Mouse (Mus musculus): ENCODE results near the gene Ptprm. TPM values are rescaled to one million over a fixed set of nuclear protein-coding genes. Genes with fewer than 3 reads are reported as not detected.

Ptprm gene
- polyA plus RNA-seq, 1 experiment from 2014 or later, result 5.4 TPM

- no peaks in the 10 kb centered on the region for H3K36me3 ChIP-seq (ENCODE audit: control insufficient read depth, insufficient read depth)
- no peaks in the 10 kb centered on the region for H3K27me3 ChIP-seq (replicated peaks; ENCODE audit: control insufficient read depth, insufficient read depth, low read length)
- no peak overlapping the region for H3K4me2 ChIP-seq (replicated peaks; ENCODE audit: low read depth)
- no peak overlapping the region for H3K27ac ChIP-seq (ENCODE audit: low read depth, low read length)
- 0 out of 2 replicates have a peak, but pooled peaks have one; percentile 17 for TF ChIP-seq CTCF (IDR thresholded peaks at IDR 0.05; ENCODE audit: low read depth)
- no peak overlapping the region for H3K4me3 ChIP-seq (ENCODE audit: low read depth, low read length)
- H3K9me3 ChIP-seq (ENCODE audit: control insufficient read depth), result no peaks in the 10 kb centered on the region
- H3K9ac ChIP-seq (ENCODE audit: low read depth, low read length), result no peak overlapping the region
- no peaks in the 10 kb centered on the region for H3K4me1 ChIP-seq (replicated peaks; ENCODE audit: control insufficient read depth, insufficient read depth, low read length)
- 78% methylated on average over 5 of the region's 5 CpGs for WGBS
- no peak for ATAC-seq
Measured at GRCm38 (mm10) chr17:67178686-67179265, 175.5 kb downstream of the Ptprm start.

- H3K4me3 ChIP-seq (ENCODE audit: low read depth, low read length), result no peak overlapping the region
- 50% methylated on average over 2 of the region's 2 CpGs for WGBS
- H3K9ac ChIP-seq (ENCODE audit: low read depth, low read length), result no peak overlapping the region
- no peaks in the 10 kb centered on the region for H3K9me3 ChIP-seq (ENCODE audit: control insufficient read depth)
- H3K36me3 ChIP-seq (ENCODE audit: control insufficient read depth, insufficient read depth), result no peaks in the 10 kb centered on the region
- TF ChIP-seq CTCF (IDR thresholded peaks at IDR 0.05; ENCODE audit: low read depth), result peak; percentile 73
- no peaks in the 10 kb centered on the region for H3K4me1 ChIP-seq (replicated peaks; ENCODE audit: control insufficient read depth, insufficient read depth, low read length)
- no peaks in the 10 kb centered on the region for H3K27me3 ChIP-seq (replicated peaks; ENCODE audit: control insufficient read depth, insufficient read depth, low read length)
- H3K4me2 ChIP-seq (replicated peaks; ENCODE audit: low read depth), result no peak overlapping the region
- ATAC-seq, result no peak
- H3K27ac ChIP-seq (ENCODE audit: low read depth, low read length), result no peak overlapping the region
Measured at GRCm38 (mm10) chr17:67175836-67176235, 178.4 kb downstream of the Ptprm start.

DNA sequence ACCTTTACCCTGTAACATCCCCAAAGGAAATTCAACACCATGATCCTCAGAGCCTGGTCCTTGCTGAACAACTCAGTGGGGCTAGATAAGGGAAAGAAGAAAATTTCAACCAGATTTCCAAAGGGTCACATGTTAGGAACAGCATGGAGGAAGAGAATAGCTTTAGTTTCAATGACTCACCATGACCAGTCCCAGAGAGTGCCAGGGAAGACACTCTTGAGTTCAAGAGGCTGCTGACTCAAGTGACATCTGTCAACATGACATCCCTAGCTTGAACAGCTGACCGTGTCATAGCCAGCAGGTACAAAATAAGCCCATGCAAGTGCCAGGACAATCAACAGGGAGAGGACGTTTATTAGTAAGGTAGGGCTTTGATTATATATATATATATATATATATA lies 182.9 kb downstream of the Ptprm start:
- no peak for TF ChIP-seq CTCF (IDR thresholded peaks at IDR 0.05; ENCODE audit: low read depth)
- ATAC-seq, result no peak
- Histone ChIP-seq H3K27me3 (replicated peaks; ENCODE audit: control insufficient read depth, insufficient read depth, low read length) (no peaks in the 10 kb centered on the region), H3K27ac (ENCODE audit: low read depth, low read length) (no peak overlapping the region), H3K36me3 (ENCODE audit: control insufficient read depth, insufficient read depth) (no peaks in the 10 kb centered on the region), H3K9me3 (ENCODE audit: control insufficient read depth) (no peaks in the 10 kb centered on the region), H3K4me2 (replicated peaks; ENCODE audit: low read depth) (no peak overlapping the region), H3K9ac (ENCODE audit: low read depth, low read length) (no peak overlapping the region), H3K4me3 (ENCODE audit: low read depth, low read length) (no peak overlapping the region), H3K4me1 (replicated peaks; ENCODE audit: control insufficient read depth, insufficient read depth, low read length) (no peaks in the 10 kb centered on the region)
- 77% methylated on average over 2 of the region's 2 CpGs for WGBS

- no peak overlapping the region for H3K4me3 ChIP-seq (ENCODE audit: low read depth, low read length)
- no peaks in the 10 kb centered on the region for H3K9me3 ChIP-seq (ENCODE audit: control insufficient read depth)
- no peak overlapping the region for H3K9ac ChIP-seq (ENCODE audit: low read depth, low read length)
- no peaks in the 10 kb centered on the region for H3K4me1 ChIP-seq (replicated peaks; ENCODE audit: control insufficient read depth, insufficient read depth, low read length)
- 80% methylated on average over 7 of the region's 7 CpGs for WGBS
- H3K27ac ChIP-seq (ENCODE audit: low read depth, low read length), result no peak overlapping the region
- no peaks in the 10 kb centered on the region for H3K36me3 ChIP-seq (ENCODE audit: control insufficient read depth, insufficient read depth)
- TF ChIP-seq CTCF (IDR thresholded peaks at IDR 0.05; ENCODE audit: low read depth), result no peak
- no peak for ATAC-seq
- H3K27me3 ChIP-seq (replicated peaks; ENCODE audit: control insufficient read depth, insufficient read depth, low read length), result no peaks in the 10 kb centered on the region
- no peak overlapping the region for H3K4me2 ChIP-seq (replicated peaks; ENCODE audit: low read depth)
Measured at GRCm38 (mm10) chr17:67170696-67171095, 183.6 kb downstream of the Ptprm start.

- Histone ChIP-seq H3K9me3 (ENCODE audit: control insufficient read depth) (no peaks in the 10 kb centered on the region), H3K4me3 (ENCODE audit: low read depth, low read length) (no peak overlapping the region), H3K27ac (ENCODE audit: low read depth, low read length) (no peak overlapping the region), H3K27me3 (replicated peaks; ENCODE audit: control insufficient read depth, insufficient read depth, low read length) (no peaks in the 10 kb centered on the region), H3K9ac (ENCODE audit: low read depth, low read length) (no peak overlapping the region), H3K4me2 (replicated peaks; ENCODE audit: low read depth) (no peak overlapping the region), H3K4me1 (replicated peaks; ENCODE audit: control insufficient read depth, insufficient read depth, low read length) (no peaks in the 10 kb centered on the region), H3K36me3 (ENCODE audit: control insufficient read depth, insufficient read depth) (no peaks in the 10 kb centered on the region)
- TF ChIP-seq CTCF (IDR thresholded peaks at IDR 0.05; ENCODE audit: low read depth), result no peak
- 65% methylated on average over 2 of the region's 2 CpGs for WGBS
- ATAC-seq, result no peak
Measured at GRCm38 (mm10) chr17:67165876-67166275, 188.4 kb downstream of the Ptprm start.

DNA sequence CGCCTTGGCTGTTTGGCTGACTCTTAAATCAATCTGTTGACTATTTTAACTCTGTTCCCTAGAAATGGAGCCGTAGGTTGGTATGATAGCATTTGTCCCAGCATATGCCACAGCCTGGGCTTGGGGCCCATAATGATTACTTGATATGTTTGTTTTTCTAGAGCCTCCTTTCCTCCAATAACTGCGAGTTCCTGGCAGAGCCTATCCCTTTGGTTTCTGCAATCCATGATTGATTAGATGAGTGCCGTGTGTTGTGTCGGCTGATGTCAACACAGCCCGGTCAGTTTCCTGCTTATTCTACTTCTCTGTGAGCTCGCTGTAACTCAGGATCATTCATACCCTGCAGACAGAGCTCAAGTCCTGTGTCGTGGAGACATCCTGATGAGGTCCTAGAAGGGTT lies 194.6 kb downstream of the Ptprm start:
- Histone ChIP-seq H3K4me1 (replicated peaks; ENCODE audit: control insufficient read depth, insufficient read depth, low read length) (no peaks in the 10 kb centered on the region), H3K4me3 (ENCODE audit: low read depth, low read length) (no peak overlapping the region), H3K9ac (ENCODE audit: low read depth, low read length) (no peak overlapping the region), H3K36me3 (ENCODE audit: control insufficient read depth, insufficient read depth) (no peaks in the 10 kb centered on the region), H3K4me2 (replicated peaks; ENCODE audit: low read depth) (no peak overlapping the region), H3K27ac (ENCODE audit: low read depth, low read length) (no peak overlapping the region), H3K9me3 (ENCODE audit: control insufficient read depth) (no peaks in the 10 kb centered on the region), H3K27me3 (replicated peaks; ENCODE audit: control insufficient read depth, insufficient read depth, low read length) (no peaks in the 10 kb centered on the region)
- no peak for ATAC-seq
- no peak for TF ChIP-seq CTCF (IDR thresholded peaks at IDR 0.05; ENCODE audit: low read depth)
- 41% methylated on average over 8 of the region's 8 CpGs for WGBS
